In genomic region chr5:30647815-30648560, GRCm38 (mm10) we compare ENCODE assay signal across 8 mouse cellular contexts. TPM values are rescaled to one million over a fixed set of nuclear protein-coding genes. Genes with fewer than 3 reads are reported as not detected.
DNase-seq lines count a peak whose midpoint lies in the region; ATAC-seq lines count a peak whose summit lies in the region.

Gene Slc35f6, plus strand, starts transcription at chr5:30647933.

- peak within 1 kb of the TSS; percentile 70 for H3K27ac ChIP-seq in hindbrain, embryonic 12.5 days

- no peaks in the 10 kb centered on the region for H3K9me3 ChIP-seq in hindbrain, embryonic 12.5 days (replicated peaks)

- H3K27me3 ChIP-seq in hindbrain, embryonic 12.5 days = no peaks in the 10 kb centered on the region

- peak within 1 kb of the TSS; percentile 97 for H3K4me2 ChIP-seq in hindbrain, embryonic 12.5 days (replicated peaks)

- H3K9ac ChIP-seq in hindbrain, embryonic 12.5 days = peak within 1 kb of the TSS; percentile 84

- peak; percentile 94 for ATAC-seq in hindbrain, embryonic 12.5 days (ENCODE audit: low FRiP score)

- peak within 1 kb of the TSS; percentile 67 for H3K4me3 ChIP-seq in hindbrain, embryonic 12.5 days

- 0 out of 2 replicates have a peak, but pooled peaks cover 8% of the 10 kb centered on the region for H3K36me3 ChIP-seq in hindbrain, embryonic 12.5 days

- under 1% methylated on average over 38 of the region's 38 CpGs for WGBS in hindbrain, embryonic 12.5 days

- DNase-seq in Muller cell, postnatal 12 days (ENCODE audit: inconsistent ontology term) = peak; percentile 93
- DNase-seq in cerebellum, adult 9-11 months = peak; percentile 91
- DNase-seq in frontal cortex, postnatal 10 days (ENCODE audit: low spot score in 2 of 2) = peak; percentile 90 to 91
- peak; percentile 85 to 88 for DNase-seq in layer of hippocampus, postnatal 25 days (ENCODE audit: extremely low spot score in 1 of 2, low spot score in 1 of 2)
- peak; percentile 94 for DNase-seq in lung, postnatal 25 days (ENCODE audit: low spot score)
- peak; percentile 89 for DNase-seq in retina, embryonic 14.5 days (ENCODE audit: low spot score)
- DNase-seq in thymus, postnatal 4 days = peak; percentile 97

- peaks cover 21% of the 10 kb centered on the region for H3K4me1 ChIP-seq in hindbrain, embryonic 12.5 days

RNA-seq across cellular contexts. Expression of gene Slc35f6, which starts in this region (rescaled TPM):
- 28.2 and 29.3 TPM in 2 replicates for polyA plus RNA-seq in hindbrain, embryonic 12.5 days (2016; fragmentation: Nextera tagmentation; extraction: Ambion mirVana)
- total RNA-seq in layer of hippocampus, postnatal 25 days (2021) = 10 to 100 TPM; 34.7 to 35.3 TPM

Comparison
In these comparisons a context has a peak if more than half of its experiments do, and no peak if none do; other contexts are left out.
1. Peak in every context shown above with its lines: DNase-seq, ATAC-seq, H3K4me3 ChIP-seq and H3K27ac ChIP-seq.